Mouse (Mus musculus): ENCODE measurements around the gene Tex14. TPM values are rescaled to one million over a fixed set of nuclear protein-coding genes. Genes with fewer than 3 reads are reported as not detected.

The Tex14 gene
- polyA plus RNA-seq, 1 experiment from 2014 or later = 0.13 TPM

- H3K4me3 ChIP-seq (ENCODE audit: inconsistent target) = peak overlapping the region; percentile 94
- peaks cover 18% of the 10 kb centered on the region; the same call in 1 of the 2 replicates for H3K79me2 ChIP-seq (ENCODE audit: inconsistent target)
- 4% methylated on average over 20 of the region's 25 CpGs for WGBS (ENCODE audit: missing documents)
- peaks cover 8% of the 10 kb centered on the region; the same call in 1 of the 2 replicates for H3K36me3 ChIP-seq (ENCODE audit: inconsistent target)
- peak overlapping the region; percentile 88 for H3K27ac ChIP-seq
Measured at GRCm38 (mm10) chr11:87590841-87591525, 186.1 kb downstream of the Tex14 start.

- peak within 1 kb of the TSS; percentile 94 for H3K4me3 ChIP-seq (ENCODE audit: inconsistent target)
- WGBS (ENCODE audit: missing documents) = under 1% methylated on average over 59 of the region's 61 CpGs
- H3K27ac ChIP-seq = peak within 1 kb of the TSS; percentile 88
- peaks cover 18% of the 10 kb centered on the region; the same call in 1 of the 2 replicates for H3K79me2 ChIP-seq (ENCODE audit: inconsistent target)
- H3K36me3 ChIP-seq (ENCODE audit: inconsistent target) = peaks cover 8% of the 10 kb centered on the region; the same call in 1 of the 2 replicates
Measured at GRCm38 (mm10) chr11:87591526-87592353, 186.9 kb downstream of the Tex14 start, which contains the start of gene Mtmr4. Gene Mtmr4 (plus strand): TSS chr11:87592162.

GRCm38 (mm10) chr11:87592354-87592695 lies 187.5 kb downstream of the Tex14 start:
- under 1% methylated on average over 15 of the region's 15 CpGs for WGBS (ENCODE audit: missing documents)
- H3K79me2 ChIP-seq (ENCODE audit: inconsistent target) = peaks cover 18% of the 10 kb centered on the region; the same call in 1 of the 2 replicates
- peak overlapping the region; percentile 81 for H3K27ac ChIP-seq

GRCm38 (mm10) chr11:87592713-87593598 lies 188.1 kb downstream of the Tex14 start:
- Histone ChIP-seq H3K79me2 (ENCODE audit: inconsistent target) (peaks cover 18% of the 10 kb centered on the region; the same call in 1 of the 2 replicates), H3K36me3 (ENCODE audit: inconsistent target) (peaks cover 18% of the 10 kb centered on the region), H3K27ac (peak overlapping the region; percentile 81), H3K4me3 (ENCODE audit: inconsistent target) (peak overlapping the region; percentile 71)
- WGBS (ENCODE audit: missing documents) = 38% methylated on average over 13 of the region's 13 CpGs

More at GRCm38 (mm10) chr11:87592354-87592695, 187.5 kb downstream of the Tex14 start:
- Histone ChIP-seq H3K4me3 (ENCODE audit: inconsistent target) (peak overlapping the region; percentile 71), H3K36me3 (ENCODE audit: inconsistent target) (peaks cover 11% of the 10 kb centered on the region)

- H3K36me3 ChIP-seq (ENCODE audit: inconsistent target) = peaks cover 42% of the 10 kb centered on the region
Measured at GRCm38 (mm10) chr11:87595327-87595841, 190.5 kb downstream of the Tex14 start.

GRCm38 (mm10) chr11:87595976-87596375 lies 191.1 kb downstream of the Tex14 start:
- WGBS (ENCODE audit: missing documents) = 54% methylated on average over 7 of the region's 7 CpGs
- peak overlapping the region; percentile 32 for H3K4me3 ChIP-seq (ENCODE audit: inconsistent target)
- H3K36me3 ChIP-seq (ENCODE audit: inconsistent target) = peaks cover 48% of the 10 kb centered on the region
- H3K79me2 ChIP-seq (ENCODE audit: inconsistent target) = peaks cover 18% of the 10 kb centered on the region; the same call in 1 of the 2 replicates
- H3K27ac ChIP-seq = no peak overlapping the region

More at GRCm38 (mm10) chr11:87595327-87595841, 190.5 kb downstream of the Tex14 start:
- Histone ChIP-seq H3K27ac (no peak overlapping the region), H3K4me3 (ENCODE audit: inconsistent target) (peak overlapping the region; percentile 32), H3K79me2 (ENCODE audit: inconsistent target) (peaks cover 18% of the 10 kb centered on the region; the same call in 1 of the 2 replicates)
- WGBS (ENCODE audit: missing documents) = 2% methylated on average over 25 of the region's 37 CpGs

GRCm38 (mm10) chr11:87596492-87596891 lies 191.6 kb downstream of the Tex14 start:
- Histone ChIP-seq H3K27ac (no peak overlapping the region), H3K36me3 (ENCODE audit: inconsistent target) (peaks cover 51% of the 10 kb centered on the region), H3K4me3 (ENCODE audit: inconsistent target) (no peak overlapping the region), H3K79me2 (ENCODE audit: inconsistent target) (peaks cover 18% of the 10 kb centered on the region; the same call in 1 of the 2 replicates)
- 71% methylated on average over 2 of the region's 2 CpGs for WGBS (ENCODE audit: missing documents)

- Histone ChIP-seq H3K27ac (no peak overlapping the region), H3K4me3 (ENCODE audit: inconsistent target) (no peak overlapping the region), H3K36me3 (ENCODE audit: inconsistent target) (peaks cover 57% of the 10 kb centered on the region), H3K79me2 (ENCODE audit: inconsistent target) (peaks cover 18% of the 10 kb centered on the region; the same call in 1 of the 2 replicates)
Measured at GRCm38 (mm10) chr11:87597061-87597460, 192.2 kb downstream of the Tex14 start.

- 96% methylated on average over 13 of the region's 13 CpGs for WGBS (ENCODE audit: missing documents)
- Histone ChIP-seq H3K4me3 (ENCODE audit: inconsistent target) (no peak overlapping the region), H3K79me2 (ENCODE audit: inconsistent target) (no peaks in the 10 kb centered on the region), H3K27ac (no peak overlapping the region), H3K36me3 (ENCODE audit: inconsistent target) (peaks cover 70% of the 10 kb centered on the region)
Measured at GRCm38 (mm10) chr11:87599395-87600089, 194.7 kb downstream of the Tex14 start.

GRCm38 (mm10) chr11:87600322-87600853 lies 195.5 kb downstream of the Tex14 start:
- Histone ChIP-seq H3K79me2 (ENCODE audit: inconsistent target) (no peaks in the 10 kb centered on the region), H3K36me3 (ENCODE audit: inconsistent target) (peaks cover 78% of the 10 kb centered on the region), H3K4me3 (ENCODE audit: inconsistent target) (no peak overlapping the region), H3K27ac (no peak overlapping the region)
- WGBS (ENCODE audit: missing documents) = 98% methylated on average over 10 of the region's 10 CpGs

- H3K36me3 ChIP-seq (ENCODE audit: inconsistent target) = peaks cover 93% of the 10 kb centered on the region
- no peak overlapping the region for H3K4me3 ChIP-seq (ENCODE audit: inconsistent target)
- 92% methylated on average over 9 of the region's 9 CpGs for WGBS (ENCODE audit: missing documents)
- H3K27ac ChIP-seq = no peak overlapping the region
- H3K79me2 ChIP-seq (ENCODE audit: inconsistent target) = no peaks in the 10 kb centered on the region
Measured at GRCm38 (mm10) chr11:87602234-87602633, 197.4 kb downstream of the Tex14 start.

GRCm38 (mm10) chr11:87603571-87603970 lies 198.7 kb downstream of the Tex14 start:
- H3K79me2 ChIP-seq (ENCODE audit: inconsistent target) = no peaks in the 10 kb centered on the region
- H3K4me3 ChIP-seq (ENCODE audit: inconsistent target) = no peak overlapping the region
- peaks cover 90% of the 10 kb centered on the region for H3K36me3 ChIP-seq (ENCODE audit: inconsistent target)
- 91% methylated on average over 2 of the region's 2 CpGs for WGBS (ENCODE audit: missing documents)
- no peak overlapping the region for H3K27ac ChIP-seq

All from macrophage (primary cell).